Mouse (Mus musculus) erythroblast, embryonic 14.5 days (primary cell): ENCODE data around the gene Dbndd2.

Source experiments
- GATA1 ChIP-seq: IDR thresholded peaks from 2 replicates; pipeline ENCODE4 v1.6.1; 2012; ENCODE audit warnings: low read length, inconsistent platforms, mixed read lengths
- TAL1 ChIP-seq: IDR thresholded peaks from 3 replicates; pipeline ENCODE4 v1.6.1; 2012; ENCODE audit warnings: low read length, inconsistent platforms, mixed read lengths

GRCm38 (mm10) chr2:164456864-164457300, 29.0 kb upstream of the Dbndd2 start, which contains the start of gene Sys1:
- no peak for TF ChIP-seq GATA1
- TF ChIP-seq TAL1: no peak
